Mouse (Mus musculus): ENCODE results near the gene Kif5c.

The Kif5c gene

DNA sequence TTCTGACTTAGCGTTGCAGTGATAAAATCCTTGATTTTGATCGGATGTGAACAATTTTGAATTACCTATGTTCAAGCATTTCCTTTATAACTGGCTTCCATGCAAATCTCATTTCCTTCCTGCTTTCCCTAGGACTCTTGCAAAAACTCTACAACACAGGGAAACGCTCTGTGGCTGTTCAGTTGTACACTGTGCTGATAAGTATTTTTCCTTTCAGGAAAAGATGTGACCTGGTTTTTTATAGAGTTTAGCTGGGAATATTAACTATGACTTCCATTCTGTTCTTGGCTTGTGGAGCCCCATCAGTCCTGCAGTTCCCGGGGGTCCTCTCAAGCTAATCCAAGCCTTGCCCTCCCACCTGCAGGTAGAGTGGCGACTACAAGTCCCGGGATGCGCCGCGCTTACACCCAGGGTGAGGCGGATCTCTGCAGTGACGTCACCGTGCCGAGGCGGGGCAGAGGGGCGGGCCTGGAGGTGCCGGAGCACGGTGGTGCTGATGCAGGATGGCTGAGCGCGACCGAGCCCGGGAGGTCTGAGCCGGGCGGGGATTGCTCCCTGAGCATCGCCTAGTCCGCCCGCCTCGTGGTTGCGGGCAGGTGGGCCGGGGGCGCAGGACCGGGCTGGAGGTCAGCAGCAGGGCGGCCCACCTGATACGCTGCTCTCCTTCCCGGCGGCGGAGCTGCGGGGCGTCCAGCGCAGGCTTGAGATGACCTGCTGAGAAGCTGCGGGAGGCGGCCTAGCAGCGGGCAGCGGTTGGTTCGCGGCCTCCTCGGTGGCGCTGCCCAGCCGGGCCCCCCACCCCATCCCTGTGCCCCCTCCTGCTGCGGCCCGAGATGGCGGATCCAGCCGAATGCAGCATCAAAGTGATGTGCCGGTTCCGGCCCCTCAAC lies at the start of gene Kif5c:
Kif5c (plus strand) TSS at position 470 of the 890 bp plus-strand sequence.
- DNase-seq (ENCODE audit: low read depth), result peak; percentile 84

DNA sequence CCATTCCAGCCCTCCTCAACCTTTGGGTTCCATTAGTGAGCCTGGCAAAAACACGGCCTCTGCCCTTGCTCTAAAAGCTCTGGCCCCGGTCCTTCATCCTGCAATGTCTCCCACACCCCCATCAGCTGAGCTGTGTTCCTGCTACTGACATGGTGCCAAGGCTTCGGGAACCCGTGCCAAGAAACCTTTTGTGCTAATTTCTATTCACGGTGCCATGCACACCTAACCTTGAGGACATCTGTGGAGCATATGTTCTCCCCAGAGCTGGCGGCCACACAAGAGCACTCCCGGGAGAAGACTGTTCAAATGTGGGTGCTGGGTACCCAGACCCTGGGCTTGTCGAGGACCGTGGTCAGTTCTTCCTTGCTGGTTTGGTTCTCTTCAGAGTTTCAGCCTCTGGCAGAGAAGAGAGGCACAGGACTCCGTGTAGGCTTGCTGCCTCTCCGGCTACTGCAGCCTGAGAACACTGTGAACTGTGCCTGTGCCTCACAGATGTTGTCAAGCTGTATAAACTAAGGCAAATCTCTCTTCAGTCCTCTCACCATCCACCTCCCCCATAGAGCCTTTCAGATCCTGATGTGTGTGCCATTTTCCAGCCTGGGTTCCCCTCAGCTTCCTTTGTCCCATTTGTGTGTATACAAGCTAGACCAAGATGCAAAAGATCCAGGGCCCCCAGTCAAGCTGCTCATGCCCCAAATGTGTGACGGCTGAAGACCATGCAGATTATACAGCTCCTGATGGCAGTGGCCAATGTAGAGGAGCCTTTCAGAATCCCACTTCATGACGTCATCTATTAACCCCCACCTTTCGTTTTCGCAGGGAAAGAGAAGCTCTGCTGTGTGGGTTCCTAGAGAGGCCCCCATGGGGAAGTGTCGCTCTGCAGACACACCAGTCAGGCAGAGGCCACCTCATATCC lies 49.0 kb upstream of the Kif5c start:
- no peak for DNase-seq (ENCODE audit: low read depth)

DNA sequence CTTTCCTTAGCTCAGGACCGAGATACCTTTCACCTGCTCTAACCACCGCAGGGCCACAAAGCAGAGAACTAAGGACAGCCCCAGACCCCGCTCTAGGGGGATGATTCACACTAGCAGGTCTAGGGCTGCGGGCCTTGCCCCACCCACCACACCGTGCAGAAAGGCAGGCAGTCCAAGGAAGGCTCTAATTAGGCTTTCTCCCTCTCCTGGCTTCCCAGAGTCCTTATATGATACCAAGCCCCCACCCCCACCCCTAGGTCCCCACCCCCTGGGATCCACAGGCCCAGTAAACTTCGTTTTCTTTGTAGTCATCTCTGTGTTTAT lies 48.4 kb upstream of the Kif5c start:
- no peak for DNase-seq (ENCODE audit: low read depth)

DNA sequence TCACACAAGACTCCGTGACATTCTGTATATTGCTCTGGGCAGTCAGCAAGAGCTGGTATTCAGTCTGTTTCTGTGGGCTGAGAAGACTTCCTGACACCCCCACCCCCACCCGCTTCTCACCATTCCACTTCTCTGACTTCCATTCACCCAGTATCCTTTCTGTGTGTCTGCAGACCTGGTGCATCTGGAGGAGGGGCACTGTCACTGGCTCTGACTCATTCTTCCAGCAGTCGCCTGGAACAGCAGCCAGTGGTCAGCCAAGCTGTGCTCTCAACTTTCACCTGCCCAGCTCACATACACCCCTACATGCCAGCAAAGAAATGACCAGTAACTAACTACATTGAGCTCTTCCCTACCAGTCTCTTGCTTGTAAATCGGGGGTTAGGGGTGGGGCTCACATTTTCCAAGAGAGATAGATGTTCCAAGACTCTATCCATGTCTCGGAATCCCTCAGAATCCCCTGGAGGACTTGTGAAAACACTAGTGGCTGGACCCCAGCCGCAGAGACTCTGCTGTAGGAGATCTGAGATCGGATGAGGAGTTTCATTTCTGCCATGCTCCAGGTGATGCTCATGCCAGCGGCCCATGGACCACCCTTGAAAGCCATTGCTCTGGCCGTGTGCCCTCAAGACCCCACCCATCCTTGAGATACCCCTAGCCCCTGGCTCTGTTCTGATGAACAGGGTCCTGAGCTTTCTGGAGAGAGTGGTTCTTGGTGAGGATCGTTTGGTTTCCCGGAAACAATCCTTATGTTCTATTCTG lies 47.8 kb upstream of the Kif5c start:
- no peak for DNase-seq (ENCODE audit: low read depth)

DNA sequence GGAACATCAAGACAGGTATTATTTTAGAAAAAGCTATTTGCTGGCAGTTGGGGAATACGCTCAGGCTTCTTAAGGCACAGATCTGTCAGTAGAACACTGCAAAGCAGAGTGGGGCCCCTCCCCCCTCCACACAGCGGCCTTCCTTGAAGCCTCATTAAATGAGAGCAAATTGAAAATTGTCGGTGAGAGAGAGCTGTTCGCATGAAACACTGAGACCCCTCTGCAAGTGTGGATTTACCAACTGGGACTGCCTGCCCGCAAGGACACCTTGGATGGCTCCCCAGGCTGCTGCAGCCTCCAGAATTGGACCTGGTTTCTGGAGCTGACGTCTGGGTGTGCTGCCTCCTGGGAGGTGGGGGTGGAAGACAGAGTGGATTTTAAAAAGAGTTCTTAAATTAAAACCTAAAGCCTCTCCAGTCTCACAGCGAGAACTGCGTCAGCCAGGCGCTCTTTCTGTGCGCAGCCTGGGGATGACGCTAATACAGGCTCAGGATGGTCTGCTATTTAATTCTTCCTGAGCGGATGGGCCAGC lies 46.9 kb upstream of the Kif5c start:
- DNase-seq (ENCODE audit: low read depth), result no peak

DNA sequence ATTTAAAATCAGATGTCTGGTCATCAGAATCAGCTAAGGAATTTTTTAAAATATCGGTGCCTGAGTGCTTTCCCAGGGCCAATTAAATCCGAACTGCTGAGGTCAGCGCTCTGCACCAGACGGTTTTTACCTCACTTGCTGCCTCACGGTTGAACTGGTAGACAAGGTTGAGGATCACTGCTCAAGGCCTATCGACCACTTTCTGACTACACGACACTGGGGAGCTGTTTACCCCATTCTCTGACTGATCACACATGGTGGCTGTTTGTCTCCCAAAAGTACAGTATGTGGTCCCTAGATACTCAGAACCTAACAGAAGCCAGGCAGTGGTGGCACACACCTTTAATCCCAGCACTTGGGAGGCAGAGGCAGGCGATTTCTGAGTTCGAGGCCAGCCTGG lies 46.4 kb upstream of the Kif5c start:
- no peak for DNase-seq (ENCODE audit: low read depth)

DNA sequence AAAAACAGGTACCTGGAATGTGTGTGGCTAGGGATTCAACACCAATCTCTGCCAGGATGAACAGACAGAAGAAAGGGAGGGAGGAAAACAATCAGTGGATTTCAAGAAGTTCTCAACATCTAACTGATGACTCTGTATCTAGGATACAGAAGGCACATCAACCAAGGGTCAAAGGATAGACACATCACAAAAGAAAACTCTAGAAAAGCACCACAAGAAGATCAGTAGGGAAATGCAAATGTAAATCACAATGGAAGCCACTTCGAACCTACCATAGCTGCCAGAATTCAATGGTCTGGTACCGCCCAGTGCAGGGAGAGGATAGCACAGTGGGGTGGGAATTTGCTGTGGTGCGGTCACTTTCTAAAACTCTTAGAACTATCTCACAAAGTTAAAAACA lies 45.8 kb upstream of the Kif5c start:
- no peak for DNase-seq (ENCODE audit: low read depth)

DNA sequence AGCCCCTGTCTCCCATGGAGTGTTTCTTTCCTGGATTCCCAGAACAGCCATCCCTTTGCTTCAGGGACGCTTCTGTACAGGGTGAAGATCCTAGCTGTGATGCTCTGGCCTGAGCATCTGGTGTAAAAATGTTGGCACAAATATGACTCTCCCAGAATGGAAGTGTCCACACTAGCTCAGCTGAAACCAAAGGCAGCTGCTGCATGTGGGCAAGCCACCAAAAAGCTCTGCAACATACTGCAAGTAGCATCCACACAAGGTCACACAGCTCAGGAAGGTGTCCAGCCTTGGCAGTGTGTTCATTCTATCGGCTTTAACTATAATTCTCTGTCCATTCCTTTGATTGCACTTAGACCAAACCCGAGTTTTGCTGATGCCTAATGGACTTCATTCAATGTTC lies 38.5 kb upstream of the Kif5c start:
- DNase-seq (ENCODE audit: low read depth), result no peak

DNA sequence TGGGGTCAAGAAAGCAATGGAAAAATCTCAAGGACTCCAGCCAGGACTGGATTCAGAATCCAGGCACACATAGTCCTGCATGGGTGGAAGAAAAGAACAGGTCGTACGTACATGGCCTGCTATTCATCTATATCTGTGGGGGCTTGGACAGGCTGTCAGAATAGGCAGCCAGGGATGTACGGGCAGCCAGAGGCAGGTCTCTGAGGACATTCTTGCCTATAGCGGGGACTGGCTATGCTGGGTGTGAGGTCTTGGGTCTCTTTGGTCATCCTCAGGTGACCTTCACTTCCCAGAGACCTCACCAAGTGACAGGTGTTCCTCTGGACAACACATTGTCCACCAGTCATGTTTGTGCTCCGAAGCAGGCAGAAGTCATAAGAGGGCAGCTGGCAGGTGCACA lies 36.6 kb upstream of the Kif5c start:
- DNase-seq (ENCODE audit: low read depth), result no peak

DNA sequence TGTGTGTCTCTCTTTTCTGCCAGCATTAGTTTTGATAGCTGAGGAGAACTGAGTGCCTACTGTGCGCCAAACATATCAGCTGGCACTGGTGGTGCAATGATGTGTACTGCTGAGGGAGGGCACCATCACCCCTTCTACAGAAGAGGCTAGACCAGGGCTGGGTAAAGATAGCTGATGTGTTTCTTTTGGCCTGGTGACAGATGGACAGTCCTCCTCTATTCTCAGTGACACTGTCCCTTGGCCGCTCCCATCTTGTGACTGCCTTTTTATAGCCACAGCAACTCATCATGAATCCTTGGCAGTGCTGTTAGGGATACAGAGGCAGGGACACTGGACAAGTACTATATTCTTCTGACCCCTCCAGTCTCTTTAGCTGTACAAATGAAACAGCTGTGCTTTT lies 35.8 kb upstream of the Kif5c start:
- no peak for DNase-seq (ENCODE audit: low read depth)

DNA sequence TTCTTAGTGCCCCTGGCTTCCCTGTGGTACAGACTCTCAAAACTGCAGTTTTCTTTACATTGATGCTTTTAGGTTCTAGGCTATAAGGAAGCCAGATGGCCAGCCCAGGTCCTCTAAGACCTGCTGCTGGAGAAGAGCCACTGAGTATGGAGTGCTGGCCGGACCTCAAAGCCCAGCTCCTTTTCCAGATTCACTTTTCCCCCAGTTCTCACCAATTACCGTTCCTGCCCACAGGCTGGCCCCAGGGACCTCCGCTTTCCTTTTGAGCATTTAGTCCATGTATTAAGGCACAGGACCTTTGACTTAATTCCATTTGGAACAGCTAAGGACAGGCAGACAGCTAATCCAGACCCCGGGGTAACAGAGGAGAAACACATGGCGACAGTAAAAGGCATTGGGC lies 28.6 kb upstream of the Kif5c start:
- DNase-seq (ENCODE audit: low read depth), result no peak

DNA sequence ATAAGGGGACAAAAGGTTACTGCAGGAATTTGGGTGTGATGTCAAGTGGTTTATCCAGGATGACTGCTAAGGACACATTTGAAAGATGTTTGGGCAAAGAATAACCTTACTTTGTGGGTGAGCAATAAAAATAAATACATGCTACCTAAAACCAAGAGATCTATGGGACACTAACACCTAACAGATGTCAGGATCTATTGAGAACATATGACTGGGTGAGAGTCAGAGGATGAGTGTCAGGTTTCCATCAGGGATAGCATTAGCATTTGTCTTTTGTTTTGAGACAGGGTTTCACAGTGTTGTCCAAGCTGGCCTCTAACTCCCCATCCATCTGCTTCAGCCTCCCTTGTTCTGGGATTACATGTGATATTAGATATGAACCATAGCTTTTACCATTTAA lies 26.2 kb upstream of the Kif5c start:
- no peak for DNase-seq (ENCODE audit: low read depth)

DNA sequence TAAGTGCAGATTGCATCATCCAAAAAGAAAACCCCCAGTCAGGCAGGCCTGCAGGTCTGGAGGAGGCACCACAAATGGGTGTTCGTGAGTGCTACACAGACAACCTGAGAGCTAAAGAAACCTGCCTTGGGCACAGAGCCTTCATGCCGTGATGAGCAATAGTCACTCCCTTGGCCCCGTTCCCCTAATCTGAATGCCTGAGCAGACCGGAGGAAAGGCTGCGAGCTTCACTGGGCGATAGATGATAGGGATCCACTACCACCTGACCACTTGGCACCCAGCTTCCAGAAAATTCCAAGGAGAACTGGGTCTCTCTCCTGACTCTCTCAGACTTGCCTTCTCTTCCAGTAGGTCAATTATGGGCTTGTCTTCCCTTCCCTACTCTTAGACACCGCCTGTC lies 24.2 kb upstream of the Kif5c start:
- no peak for DNase-seq (ENCODE audit: low read depth)

DNA sequence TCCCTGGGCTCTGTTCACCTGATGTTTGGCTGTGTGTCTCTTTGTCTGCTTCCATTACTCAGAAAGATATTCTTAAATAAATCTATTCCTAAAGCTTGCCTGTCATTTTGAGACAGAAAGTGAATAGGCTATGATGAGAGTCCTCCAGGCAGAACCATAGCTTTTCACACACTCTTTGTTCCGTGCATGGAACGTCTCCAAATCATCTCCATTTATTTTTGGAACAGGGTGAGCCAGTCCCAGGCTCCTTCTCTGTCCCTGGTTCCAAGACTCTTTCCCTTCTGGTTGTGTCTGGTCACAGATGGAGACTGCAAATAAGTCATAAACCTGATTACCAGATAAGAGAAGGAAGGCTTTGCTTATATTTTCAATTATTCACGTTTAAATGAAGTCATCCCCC lies 22.8 kb upstream of the Kif5c start:
- no peak for DNase-seq (ENCODE audit: low read depth)

DNA sequence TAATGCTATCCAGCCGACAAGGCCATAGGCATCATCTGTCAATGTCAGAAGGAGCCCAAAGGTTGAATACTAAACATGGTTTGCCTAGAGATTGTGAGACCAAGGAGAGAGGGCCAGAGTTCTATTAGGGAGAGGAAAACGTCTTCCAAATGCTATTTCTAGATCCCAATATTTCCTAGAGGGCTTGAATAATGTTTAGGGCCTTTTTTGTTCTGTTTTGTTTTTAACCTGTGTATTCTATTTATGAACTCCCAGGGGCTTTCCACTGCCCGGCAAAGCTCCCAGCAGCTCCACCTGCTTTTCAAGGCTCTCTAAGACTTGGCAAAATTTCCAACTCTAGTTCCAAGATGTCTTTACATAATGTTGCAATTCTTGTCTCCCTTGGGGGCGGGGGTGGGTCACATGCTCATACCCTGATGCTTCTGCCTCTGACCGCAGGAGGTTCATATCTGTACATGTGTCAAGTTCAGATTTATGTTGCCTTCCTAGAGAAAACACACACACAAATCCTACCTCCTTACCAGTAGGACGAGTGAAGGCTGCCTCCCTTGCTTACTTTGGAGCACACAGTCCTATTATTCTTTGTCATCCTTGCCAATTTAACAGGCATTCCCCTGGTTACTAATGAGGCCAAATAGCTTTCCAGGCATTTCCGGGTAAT lies 18.9 kb upstream of the Kif5c start:
- no peak for DNase-seq (ENCODE audit: low read depth)

DNA sequence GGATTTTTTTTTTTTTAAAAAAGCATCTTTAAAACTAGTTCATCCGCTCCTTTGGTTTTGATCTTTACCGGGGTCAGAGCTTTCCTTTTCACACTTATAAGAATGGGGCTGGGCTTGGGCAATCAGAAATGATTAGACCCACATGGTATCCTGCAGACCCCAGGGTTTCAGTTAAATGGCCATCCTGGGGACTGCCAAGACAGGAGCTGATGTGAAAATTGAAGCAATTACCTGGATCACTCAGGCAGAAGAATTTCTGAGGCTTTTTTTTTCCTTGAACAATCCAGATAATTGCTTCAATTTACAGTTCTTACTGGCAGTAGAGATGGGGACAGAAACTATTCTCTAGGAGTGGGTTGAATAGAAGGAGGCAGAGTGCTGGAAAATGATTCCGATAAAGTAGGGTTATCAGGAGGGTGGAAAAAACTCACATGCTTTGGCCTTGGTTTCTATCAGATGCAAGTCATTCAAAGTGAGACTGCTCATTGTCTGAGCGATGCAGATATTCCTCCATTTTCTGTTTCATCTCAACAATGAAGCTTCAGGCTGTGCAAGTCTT lies 16.2 kb upstream of the Kif5c start:
- DNase-seq (ENCODE audit: low read depth), result no peak

DNA sequence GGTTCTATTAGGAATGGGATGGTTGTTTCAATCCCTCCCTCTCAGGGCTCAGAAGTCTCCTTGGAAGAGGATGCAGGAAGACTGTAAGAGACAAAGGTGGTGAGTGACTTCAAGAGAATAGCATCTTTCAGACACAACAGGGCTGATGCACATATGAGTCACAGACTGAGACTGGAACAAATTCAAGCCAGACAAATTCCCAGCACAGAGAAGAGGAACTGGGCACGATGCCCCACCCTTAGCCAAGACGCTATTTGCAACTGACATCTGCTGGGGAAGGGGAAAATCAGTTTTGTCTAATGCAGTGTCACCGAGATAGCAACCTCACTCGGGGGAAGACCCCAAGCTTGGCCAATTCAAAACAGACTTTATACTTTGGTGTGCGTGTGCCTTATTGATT lies 9.5 kb upstream of the Kif5c start:
- DNase-seq (ENCODE audit: low read depth), result no peak

DNA sequence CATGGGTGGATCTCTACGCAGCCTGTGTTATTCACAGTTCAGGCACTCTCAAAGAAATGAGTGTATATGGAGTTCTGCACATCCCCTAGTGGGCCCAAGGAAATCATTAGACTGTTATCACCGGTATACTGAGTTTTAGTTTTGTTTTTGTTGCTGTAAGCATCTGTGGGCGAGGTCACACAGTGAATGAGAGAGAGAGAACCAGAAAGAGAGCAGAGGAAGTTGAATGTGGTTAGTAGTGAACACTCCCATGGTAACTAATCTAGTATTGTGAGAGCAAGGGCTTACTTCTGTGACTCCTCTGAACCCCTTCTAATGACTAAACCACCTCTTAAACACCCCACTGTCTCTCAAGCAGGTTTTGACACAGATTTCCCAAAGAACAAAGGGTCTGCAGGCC lies 2.3 kb upstream of the Kif5c start:
- DNase-seq (ENCODE audit: low read depth), result peak; percentile 6

DNA sequence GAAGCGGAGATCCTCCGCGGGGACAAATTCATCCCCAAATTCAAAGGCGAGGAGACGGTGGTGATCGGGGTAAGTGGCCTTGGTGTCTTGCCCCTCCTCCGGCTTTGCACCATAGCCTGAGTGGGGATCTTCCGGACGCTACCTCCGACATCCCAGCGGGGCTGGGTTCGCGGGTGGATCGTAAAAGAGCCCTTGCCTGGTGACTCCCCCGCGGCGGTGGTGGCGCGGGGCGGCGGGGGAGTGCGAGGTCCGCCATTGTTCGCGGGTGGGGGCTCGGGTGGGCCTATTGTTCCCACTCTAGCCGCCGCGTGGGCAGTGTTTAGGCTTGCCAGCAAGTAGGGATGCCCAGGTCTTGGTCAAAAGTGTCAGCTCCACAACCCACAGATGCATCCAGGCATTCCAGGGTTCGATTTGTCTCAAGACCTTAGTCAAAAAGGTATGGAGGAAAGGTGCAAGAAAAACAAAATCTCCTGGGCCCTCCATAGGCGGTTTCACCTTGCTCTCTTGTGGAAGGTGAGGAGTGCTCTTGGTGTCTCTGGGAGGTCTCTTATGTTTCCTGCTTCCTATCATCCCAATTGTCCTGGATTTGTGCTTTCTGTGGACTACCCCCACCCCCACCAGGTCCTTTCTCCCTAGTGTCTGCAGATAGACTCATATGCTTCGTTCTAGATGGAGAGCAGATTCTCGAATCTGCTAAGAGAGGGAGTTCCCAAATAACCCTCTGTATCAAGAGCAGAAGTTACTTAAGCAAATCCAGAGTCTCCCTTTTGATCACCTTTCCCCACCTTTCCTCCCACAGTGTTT lies 823 bp downstream of the Kif5c start:
- DNase-seq (ENCODE audit: low read depth), result peak; percentile 38

DNA sequence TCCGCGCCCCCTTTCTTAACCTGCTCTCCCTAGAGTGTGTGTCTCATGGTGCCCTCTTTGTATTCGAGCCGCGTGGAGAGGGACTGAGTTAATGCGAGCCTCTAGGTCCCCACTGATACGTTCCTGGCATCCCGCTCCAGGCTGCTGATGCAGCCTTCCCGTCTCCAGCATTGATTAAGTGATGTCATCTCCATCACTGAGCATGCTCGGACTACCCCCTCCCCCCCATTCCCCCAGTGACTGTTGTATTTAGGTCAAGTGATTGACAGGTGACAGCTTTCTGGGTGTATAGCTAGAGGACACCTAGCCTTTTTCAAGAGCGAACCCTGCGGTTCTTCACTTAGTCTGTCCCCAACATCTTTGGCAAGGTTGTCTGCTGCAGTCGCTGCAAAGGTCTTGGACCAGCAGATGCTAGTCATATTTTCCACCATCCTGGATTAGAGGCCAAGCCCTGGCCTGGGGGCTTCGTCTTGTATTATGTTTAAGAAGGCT lies 1.6 kb downstream of the Kif5c start:
- DNase-seq (ENCODE audit: low read depth), result peak; percentile 11

Measured in naive thymus-derived CD4-positive, alpha-beta T cell, adult 2 months (primary cell).